Mouse (Mus musculus): ENCODE measurements at regions not wholly inside any gene's neighbourhood (a gene's known extent, or its start where the extent isn't known, plus 50 kb on each side); places are given as distances from the start of the nearest gene placed in this dataset.

DNA sequence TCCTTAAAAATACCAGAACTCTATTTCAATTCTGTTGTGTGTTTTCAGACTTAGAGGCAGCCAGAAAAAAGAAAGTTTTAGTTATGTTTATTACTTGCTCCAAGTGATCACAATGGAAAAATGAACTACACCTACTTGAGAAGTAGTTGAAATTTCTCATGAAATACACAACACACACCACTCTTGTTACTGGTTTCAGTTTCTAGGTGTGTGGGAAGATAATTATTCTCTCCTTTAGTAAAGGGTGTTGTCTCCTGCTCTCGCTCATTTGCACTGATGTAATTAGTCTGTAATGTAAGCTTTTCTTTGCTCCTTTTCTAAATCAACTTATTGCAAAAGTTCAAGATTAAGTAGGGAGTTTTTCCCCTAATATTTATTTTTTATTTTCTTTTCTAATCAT is 590.4 kb upstream of the Cdh12 start:
- Histone ChIP-seq H3K4me1 (ENCODE audit: insufficient read depth, low read length) (no peaks in the 10 kb centered on the region), H3K27me3 (ENCODE audit: insufficient read depth, low read length) (no peaks in the 10 kb centered on the region), H3K4me2 (ENCODE audit: low read depth, low read length, poor library complexity, severe bottlenecking) (no peak overlapping the region), H3K9me3 (ENCODE audit: low read length) (no peaks in the 10 kb centered on the region), H3K36me3 (ENCODE audit: insufficient read depth, low read length) (no peaks in the 10 kb centered on the region), H3K9ac (replicated peaks; ENCODE audit: low read length, poor library complexity, severe bottlenecking) (no peak overlapping the region), H3K27ac (ENCODE audit: low read depth, low read length) (no peak overlapping the region), H3K4me3 (ENCODE audit: low read depth, low read length) (no peak overlapping the region)
- DNase-seq (ENCODE audit: low spot score) = no peak
- ATAC-seq (ENCODE audit: low FRiP score) = no peak
- whole genome bisulfite sequencing = 93% methylated on average over 1 of the region's 1 CpGs
- TF ChIP-seq CTCF (IDR thresholded peaks at IDR 0.05) = no peak

DNA sequence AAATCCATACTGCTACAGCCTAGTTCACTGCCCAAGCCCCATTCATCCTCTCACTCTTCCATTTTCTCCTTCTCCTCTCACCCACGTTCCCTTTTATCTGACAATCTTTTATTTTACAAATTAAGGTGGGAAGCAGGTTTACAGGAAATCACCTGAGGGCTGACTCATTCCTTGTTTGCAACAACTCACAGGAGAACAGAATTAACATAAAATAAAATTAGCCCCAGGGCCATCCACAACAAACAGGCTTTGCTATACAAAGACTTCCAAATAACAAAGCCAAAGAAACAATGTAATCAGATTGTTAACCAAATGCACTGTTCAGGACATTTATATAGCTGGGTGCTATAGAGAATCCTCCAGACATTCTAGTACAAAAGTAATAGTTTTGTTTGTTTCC is 585.1 kb upstream of the Cdh12 start:
- no peaks in the 10 kb centered on the region for H3K9me3 ChIP-seq (ENCODE audit: low read length)
- no peaks in the 10 kb centered on the region for H3K4me1 ChIP-seq (ENCODE audit: insufficient read depth, low read length)
- ATAC-seq (ENCODE audit: low FRiP score) (no peak), DNase-seq (ENCODE audit: low spot score) (no peak)
- H3K9ac ChIP-seq (replicated peaks; ENCODE audit: low read length, poor library complexity, severe bottlenecking) = no peak overlapping the region
- no peaks in the 10 kb centered on the region for H3K27me3 ChIP-seq (ENCODE audit: insufficient read depth, low read length)
- no peak overlapping the region for H3K27ac ChIP-seq (ENCODE audit: low read depth, low read length)
- TF ChIP-seq CTCF (IDR thresholded peaks at IDR 0.05) = no peak
- no peak overlapping the region for H3K4me3 ChIP-seq (ENCODE audit: low read depth, low read length)
- H3K4me2 ChIP-seq (ENCODE audit: low read depth, low read length, poor library complexity, severe bottlenecking) = no peak overlapping the region
- 31% methylated on average over 1 of the region's 1 CpGs for WGBS
- H3K36me3 ChIP-seq (ENCODE audit: insufficient read depth, low read length) = no peaks in the 10 kb centered on the region

DNA sequence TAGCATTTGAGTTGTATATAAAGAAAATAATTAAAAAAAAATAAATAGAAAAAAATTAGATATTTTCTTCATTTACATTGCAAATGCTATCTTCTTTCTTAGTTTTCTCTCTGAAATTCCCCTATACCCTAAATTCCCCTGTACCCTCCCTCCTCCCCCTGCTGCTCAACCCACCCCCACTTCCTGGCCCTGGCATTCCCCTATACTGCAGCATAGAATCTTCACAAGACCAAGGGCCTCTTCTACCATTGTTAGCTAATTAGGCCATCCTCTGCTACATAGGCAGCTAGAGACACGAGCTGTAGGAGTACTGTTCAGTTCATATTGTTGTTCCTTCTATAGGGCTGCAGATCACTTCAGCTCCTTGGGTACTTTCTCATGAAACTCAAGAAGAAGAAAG is 582.5 kb upstream of the Cdh12 start:
- Histone ChIP-seq H3K9ac (replicated peaks; ENCODE audit: low read length, poor library complexity, severe bottlenecking) (no peak overlapping the region), H3K27me3 (ENCODE audit: insufficient read depth, low read length) (no peaks in the 10 kb centered on the region), H3K4me3 (ENCODE audit: low read depth, low read length) (no peak overlapping the region), H3K27ac (ENCODE audit: low read depth, low read length) (no peak overlapping the region), H3K36me3 (ENCODE audit: insufficient read depth, low read length) (no peaks in the 10 kb centered on the region), H3K4me1 (ENCODE audit: insufficient read depth, low read length) (no peaks in the 10 kb centered on the region), H3K4me2 (ENCODE audit: low read depth, low read length, poor library complexity, severe bottlenecking) (no peak overlapping the region), H3K9me3 (ENCODE audit: low read length) (no peaks in the 10 kb centered on the region)
- no peak for TF ChIP-seq CTCF (IDR thresholded peaks at IDR 0.05)
- ATAC-seq (ENCODE audit: low FRiP score) = no peak
- DNase-seq (ENCODE audit: low spot score) = no peak
- WGBS = 69% methylated on average over 1 of the region's 1 CpGs

DNA sequence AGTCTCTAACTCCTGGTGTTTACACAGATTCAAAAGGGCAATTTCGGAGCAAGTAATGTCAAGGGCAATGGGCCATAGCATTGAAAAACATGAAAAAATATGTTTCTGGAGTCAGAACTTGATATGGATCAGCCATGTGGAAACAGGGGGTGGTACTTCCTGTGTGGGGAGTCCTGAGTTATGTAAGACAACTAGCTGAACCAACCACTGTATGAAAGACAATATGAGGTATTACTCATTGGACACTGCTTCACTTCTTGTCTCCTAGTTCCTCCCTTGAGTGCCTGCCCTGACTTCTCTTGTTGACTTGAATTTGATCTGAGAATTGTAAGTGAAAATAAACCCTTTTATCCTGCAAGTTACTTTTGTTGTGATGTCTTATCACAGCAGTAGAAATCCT is 580.0 kb upstream of the Cdh12 start:
- H3K27ac ChIP-seq (ENCODE audit: low read depth, low read length) = no peak overlapping the region
- TF ChIP-seq CTCF (IDR thresholded peaks at IDR 0.05) = no peak
- H3K9me3 ChIP-seq (ENCODE audit: low read length) = no peaks in the 10 kb centered on the region
- H3K4me1 ChIP-seq (ENCODE audit: insufficient read depth, low read length) = no peaks in the 10 kb centered on the region
- DNase-seq (ENCODE audit: low spot score) (no peak), ATAC-seq (ENCODE audit: low FRiP score) (no peak)
- no peak overlapping the region for H3K4me2 ChIP-seq (ENCODE audit: low read depth, low read length, poor library complexity, severe bottlenecking)
- 84% methylated on average over 1 of the region's 1 CpGs for WGBS
- no peaks in the 10 kb centered on the region for H3K36me3 ChIP-seq (ENCODE audit: insufficient read depth, low read length)
- H3K9ac ChIP-seq (replicated peaks; ENCODE audit: low read length, poor library complexity, severe bottlenecking) = no peak overlapping the region
- H3K27me3 ChIP-seq (ENCODE audit: insufficient read depth, low read length) = no peaks in the 10 kb centered on the region
- H3K4me3 ChIP-seq (ENCODE audit: low read depth, low read length) = no peak overlapping the region

DNA sequence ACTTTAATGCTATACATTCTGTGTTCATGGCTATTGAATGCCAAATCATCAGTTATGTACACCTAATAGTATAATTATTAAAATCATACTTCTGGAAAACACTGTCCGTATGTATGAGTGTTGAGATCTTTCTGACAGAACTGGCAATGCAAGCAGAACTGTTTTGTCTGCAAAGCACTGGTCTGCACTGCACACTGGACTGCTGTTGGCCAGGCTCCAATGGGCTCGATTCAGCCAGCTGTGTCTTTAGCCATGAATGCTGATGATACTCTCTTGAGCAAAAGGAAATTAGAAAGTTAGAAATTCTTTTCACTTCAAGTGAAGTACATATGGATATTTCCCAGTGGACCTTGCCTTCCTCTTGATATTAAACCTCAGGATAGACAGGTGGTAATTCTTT is 576.5 kb upstream of the Cdh12 start:
- ATAC-seq (ENCODE audit: low FRiP score) (no peak), DNase-seq (ENCODE audit: low spot score) (peak; percentile 46)
- no peak overlapping the region for H3K4me2 ChIP-seq (ENCODE audit: low read depth, low read length, poor library complexity, severe bottlenecking)
- no peak overlapping the region for H3K9ac ChIP-seq (replicated peaks; ENCODE audit: low read length, poor library complexity, severe bottlenecking)
- H3K9me3 ChIP-seq (ENCODE audit: low read length) = no peaks in the 10 kb centered on the region
- 74% methylated on average over 2 of the region's 2 CpGs for WGBS
- no peak for TF ChIP-seq CTCF (IDR thresholded peaks at IDR 0.05)
- H3K4me3 ChIP-seq (ENCODE audit: low read depth, low read length) = no peak overlapping the region
- no peaks in the 10 kb centered on the region for H3K4me1 ChIP-seq (ENCODE audit: insufficient read depth, low read length)
- H3K27ac ChIP-seq (ENCODE audit: low read depth, low read length) = no peak overlapping the region
- H3K27me3 ChIP-seq (ENCODE audit: insufficient read depth, low read length) = no peaks in the 10 kb centered on the region
- H3K36me3 ChIP-seq (ENCODE audit: insufficient read depth, low read length) = no peaks in the 10 kb centered on the region

All from midbrain, postnatal 0 days (tissue).